Mouse (Mus musculus) liver, adult 2 months (tissue): ENCODE measurements around the gene Meis1.

ENCODE experiments used
- CTCF ChIP-seq: fragments of 200-500 bp; IDR thresholded peaks from 2 replicates; pipeline ENCODE4 v1.5.1; 2011; ENCODE audit warnings: low read depth, low read length, control low read depth
- POLR2A ChIP-seq: fragments of 200-500 bp; IDR thresholded peaks from 2 replicates; pipeline ENCODE4 v1.6.1; 2011; ENCODE audit warnings: low read length, control low read depth; ENCODE audit not compliant: insufficient read depth; ENCODE audit errors: extremely low read depth

DNA sequence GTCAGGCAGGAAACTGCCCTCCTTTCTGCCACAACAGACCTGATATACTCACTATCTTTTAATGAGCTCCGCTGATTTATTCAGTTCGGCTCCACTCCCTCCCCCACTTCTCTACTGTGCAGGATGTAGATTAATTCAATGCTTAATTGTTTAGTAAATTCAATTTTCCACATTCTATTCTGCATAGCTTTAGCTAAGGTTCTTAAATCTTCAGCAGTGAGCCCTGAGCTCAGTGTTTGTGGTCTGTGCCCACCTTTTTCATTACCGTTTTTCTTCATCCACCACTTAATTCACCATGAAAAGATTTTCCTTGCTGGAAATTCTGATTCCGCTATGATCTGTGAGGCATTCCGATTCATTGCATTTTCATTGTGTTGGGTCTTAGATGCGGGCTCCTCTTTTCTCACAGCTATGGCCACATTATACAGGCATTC, 28.5 kb downstream of the Meis1 start:
- TF ChIP-seq CTCF (no peak), POLR2A (no peak)
